Mouse (Mus musculus): ENCODE data around the gene Gm10406.
A peak's percentile ranks its signal among the peaks of the same experiment; 100 is the strongest.
"Not testable (repeated sequence)": the region's sequence is repeated elsewhere in the genome, so short reads cannot be mapped to it uniquely, and the experiment has no call there.

The Gm10406 gene

DNA sequence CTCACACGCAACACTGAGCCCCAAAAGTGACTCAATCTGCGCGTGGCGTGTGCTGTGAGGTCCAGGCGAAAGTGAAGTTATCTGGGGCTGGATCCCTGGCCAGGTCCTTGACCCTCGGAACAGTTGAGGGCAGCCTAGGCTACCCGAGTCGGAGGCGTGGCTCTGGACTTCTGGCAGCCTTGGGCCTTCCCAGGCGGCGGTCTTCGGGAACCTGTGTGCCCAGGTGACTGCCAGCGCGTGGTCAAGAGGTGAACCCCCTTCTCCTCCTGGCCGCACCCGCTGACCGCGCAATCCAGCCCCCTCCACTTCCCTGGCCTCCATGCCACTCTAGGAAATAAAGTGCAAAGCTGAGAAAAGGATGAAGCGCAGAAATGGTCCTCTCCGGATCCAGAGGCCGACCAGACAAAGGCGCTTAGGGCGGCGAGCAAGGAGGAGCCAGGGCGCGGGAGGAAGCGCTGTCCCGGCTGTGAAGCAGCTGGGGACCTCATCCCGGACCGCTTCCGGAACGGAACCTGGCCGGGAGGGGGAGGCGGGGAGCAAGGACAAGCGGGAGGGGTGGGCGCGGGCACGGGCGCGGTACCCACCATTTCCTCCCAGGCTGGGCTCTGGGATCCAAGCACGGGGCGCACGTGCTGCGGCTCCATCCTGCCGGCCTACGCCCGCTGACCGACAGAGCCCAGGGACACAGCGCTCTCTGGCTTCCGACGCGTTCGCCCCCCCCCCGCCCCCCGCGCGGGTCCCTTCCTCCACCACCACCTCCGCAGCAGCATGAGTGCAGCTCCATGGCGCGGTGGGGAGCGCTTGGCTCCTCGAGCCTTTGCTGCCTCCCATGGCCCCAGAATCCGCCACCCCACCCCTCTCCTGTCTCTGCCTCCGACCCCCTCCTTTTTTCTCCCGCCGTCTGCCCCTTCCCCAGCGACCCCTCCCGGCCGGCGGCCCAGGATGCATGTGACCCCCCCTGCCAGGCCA is at the start of gene Gm10406:
Gene Gm10406 (minus strand): TSS at position 669 of the 969 bp plus-strand sequence.
- DNase-seq (ENCODE audit: low spot score), result peak; percentile 11

DNA sequence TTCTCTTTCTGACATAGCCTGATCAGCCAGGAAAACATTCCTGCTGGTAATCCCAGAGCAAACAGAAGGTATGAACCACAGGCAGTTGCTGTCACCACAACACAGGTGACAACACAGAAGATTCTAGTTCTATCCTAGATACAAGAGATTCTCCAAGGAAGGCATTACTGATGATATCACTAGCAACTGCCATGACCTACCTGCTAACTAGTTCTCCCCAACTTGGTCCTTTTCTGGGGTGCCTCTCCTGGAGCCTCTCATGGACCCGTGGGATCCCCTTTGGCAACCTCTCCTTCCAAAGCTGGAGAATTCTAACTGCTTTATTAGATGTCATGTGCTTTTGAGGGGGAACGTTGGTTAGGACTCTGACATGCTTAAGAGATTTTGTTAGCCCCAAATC is 17.6 kb upstream of the Gm10406 start, which contains the start of gene Gm3685:
Gene Gm3685 (minus strand): TSS at position 101 of the 400 bp plus-strand sequence.
- not testable (repeated sequence) for DNase-seq (ENCODE audit: low spot score)

DNA sequence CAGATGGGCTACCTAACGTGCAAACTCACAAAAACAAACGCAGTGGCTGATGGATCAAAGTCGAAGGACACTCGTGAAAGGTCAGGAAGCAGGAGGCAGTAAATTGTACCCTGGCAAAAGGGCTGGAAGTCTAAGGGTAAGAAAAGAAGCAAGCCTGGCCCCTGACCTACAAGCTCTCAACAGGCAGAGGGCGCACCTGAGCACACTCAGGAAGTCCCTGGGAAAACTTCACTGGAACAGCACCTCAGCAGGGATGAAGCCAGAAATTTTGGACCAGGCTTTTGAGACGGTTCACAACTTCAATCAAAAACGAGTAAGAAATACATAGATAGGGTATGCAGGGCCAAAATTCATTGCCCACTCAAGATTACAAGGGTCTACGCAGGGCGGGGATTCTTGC is 975 bp downstream of the Gm10406 start:
- DNase-seq (ENCODE audit: low spot score), result not testable (repeated sequence)

DNA sequence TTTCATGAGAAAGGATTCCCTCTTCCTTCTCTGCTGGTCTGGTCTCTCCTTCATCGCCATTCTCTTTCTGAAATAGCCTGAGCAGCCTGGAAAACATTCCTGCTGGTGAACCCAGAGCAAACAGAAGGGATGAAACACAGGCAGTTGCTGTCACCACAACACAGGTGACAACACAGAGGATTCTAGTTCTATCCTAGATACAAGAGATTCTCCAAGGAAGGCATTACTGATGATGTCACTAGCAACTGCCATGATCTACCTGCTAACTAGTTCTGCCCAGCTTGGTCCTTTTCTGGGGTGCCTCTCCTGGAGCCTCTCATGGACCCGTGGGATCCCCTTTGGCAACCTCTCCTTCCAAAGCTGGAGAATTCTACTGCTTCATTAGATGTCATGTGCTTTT is 53.5 kb downstream of the Gm10406 start, which contains the start of gene Gm6356:
Gene Gm6356 (minus strand): TSS at position 101 of the 400 bp plus-strand sequence.
- not testable (repeated sequence) for DNase-seq (ENCODE audit: low spot score)

Data from yolk sac, embryonic 10.5 days (tissue).